Mouse (Mus musculus) ovary, postnatal 36 days (tissue): ENCODE results near the gene Thoc5.

Experiments
- DNase-seq: peaks from one replicate; pipeline ENCODE4 v3.0.0; 2022; ENCODE audit warnings: low spot score, mixed read lengths

Gene Thoc5

GRCm38 (mm10) chr11:4916068-4916467 is 20.9 kb downstream of the Thoc5 start:
- peak; percentile 53 for DNase-seq

GRCm38 (mm10) chr11:4921281-4921680 is 26.2 kb downstream of the Thoc5 start:
- DNase-seq: no peak

GRCm38 (mm10) chr11:4921751-4922150 is 26.6 kb downstream of the Thoc5 start:
- DNase-seq: no peak

- DNase-seq: no peak
Measured at GRCm38 (mm10) chr11:4927224-4927623, 32.1 kb downstream of the Thoc5 start.

GRCm38 (mm10) chr11:4931009-4931601 is 36.0 kb downstream of the Thoc5 start:
- DNase-seq: no peak

- no peak for DNase-seq
Measured at GRCm38 (mm10) chr11:4936243-4936642, 41.1 kb downstream of the Thoc5 start.

GRCm38 (mm10) chr11:4946530-4946929 is 51.4 kb downstream of the Thoc5 start:
- DNase-seq: no peak

- peak; percentile 44 for DNase-seq
Measured at GRCm38 (mm10) chr11:4946947-4947812, 52.1 kb downstream of the Thoc5 start.

- no peak for DNase-seq
Measured at GRCm38 (mm10) chr11:4947813-4948174, 52.7 kb downstream of the Thoc5 start, which contains the start of gene Nefh. Gene Nefh (minus strand): TSS chr11:4948064.

GRCm38 (mm10) chr11:4948792-4949191 is 53.7 kb downstream of the Thoc5 start:
- DNase-seq: no peak

- peak; percentile 63 for DNase-seq
Measured at GRCm38 (mm10) chr11:4949256-4950044, 54.3 kb downstream of the Thoc5 start.

GRCm38 (mm10) chr11:4953401-4953800 is 58.3 kb downstream of the Thoc5 start:
- DNase-seq: no peak

GRCm38 (mm10) chr11:4953918-4954317 is 58.8 kb downstream of the Thoc5 start:
- DNase-seq: no peak

- no peak for DNase-seq
Measured at GRCm38 (mm10) chr11:4963099-4963808, 68.1 kb downstream of the Thoc5 start.

GRCm38 (mm10) chr11:4966325-4966724 is 71.2 kb downstream of the Thoc5 start:
- no peak for DNase-seq

GRCm38 (mm10) chr11:4966888-4967287 is 71.8 kb downstream of the Thoc5 start:
- no peak for DNase-seq

GRCm38 (mm10) chr11:4967549-4967948 is 72.4 kb downstream of the Thoc5 start:
- no peak for DNase-seq

- DNase-seq: no peak
Measured at GRCm38 (mm10) chr11:4968376-4968775, 73.3 kb downstream of the Thoc5 start.

GRCm38 (mm10) chr11:4972967-4973870 is 78.1 kb downstream of the Thoc5 start:
- no peak for DNase-seq

- DNase-seq: no peak
Measured at GRCm38 (mm10) chr11:4973871-4974256, 78.7 kb downstream of the Thoc5 start.
